Mouse (Mus musculus) heart, embryonic 12.5 days (tissue): ENCODE results near the gene Pcyt2. TPM values are rescaled to one million over a fixed set of nuclear protein-coding genes. Genes with fewer than 3 reads are reported as not detected.

Experiments
- ATAC-seq: fragments of 200-750 bp; cut with Nextera tagmentation; 2 replicates; pipeline ENCODE4 v1.8.0; 2017; ENCODE audit warnings: moderate TSS enrichment, moderate library complexity; ENCODE audit not compliant: insufficient number of reproducible peaks, low FRiP score
- H3K27ac ChIP-seq: fragments of 300-500 bp; sonication (generic); 2 replicates; pipeline ENCODE4 v1.5.1; 2016; ENCODE audit warnings: mild to moderate bottlenecking, moderate library complexity; ENCODE audit not compliant: poor library complexity, severe bottlenecking
- H3K27me3 ChIP-seq: fragments of 300-500 bp; sonication (generic); replicated peaks from 2 replicates; pipeline ENCODE4 v1.6.1; 2016; ENCODE audit warnings: mild to moderate bottlenecking, moderate library complexity
- H3K36me3 ChIP-seq: fragments of 300-500 bp; sonication (generic); 2 replicates; pipeline ENCODE4 v1.6.1; 2016; ENCODE audit warnings: mild to moderate bottlenecking, moderate library complexity
- H3K4me1 ChIP-seq: fragments of 300-500 bp; sonication (generic); replicated peaks from 2 replicates; pipeline ENCODE4 v1.6.1; 2016; ENCODE audit warnings: mild to moderate bottlenecking
- H3K4me2 ChIP-seq: fragments of 300-500 bp; sonication (generic); 2 replicates; pipeline ENCODE4 v1.6.1; 2016; ENCODE audit warnings: mild to moderate bottlenecking, moderate library complexity
- H3K4me3 ChIP-seq: fragments of 300-500 bp; sonication (generic); 2 replicates; pipeline ENCODE4 v1.5.1; 2016; ENCODE audit warnings: mild to moderate bottlenecking
- H3K9ac ChIP-seq: fragments of 300-500 bp; sonication (generic); 2 replicates; pipeline ENCODE4 v1.6.1; 2016; ENCODE audit warnings: mild to moderate bottlenecking, moderate library complexity
- H3K9me3 ChIP-seq: fragments of 300-500 bp; sonication (generic); replicated peaks from 2 replicates; pipeline ENCODE4 v1.6.1; 2016; ENCODE audit warnings: mild to moderate bottlenecking, moderate library complexity
- WGBS: fragments of 180-500 bp; shearing (Covaris S2); methylation state at CpG from one replicate; pipeline ENCODE4 v1.1.7; 2016; 5-methylcytosine and 5-hydroxymethylcytosine counted together
- polyA plus RNA-seq: library from polyadenylated mRNA; unstranded; fragments of >200 nt; fragmentation: Nextera tagmentation; extraction: Ambion mirVana; gene quantifications from 2 replicates; pipeline ENCODE4 v1.2.1, GENCODE M21; 2016

Pcyt2 gene
- polyA plus RNA-seq, 1 experiment from 2014 or later = 82.9 TPM

DNA sequence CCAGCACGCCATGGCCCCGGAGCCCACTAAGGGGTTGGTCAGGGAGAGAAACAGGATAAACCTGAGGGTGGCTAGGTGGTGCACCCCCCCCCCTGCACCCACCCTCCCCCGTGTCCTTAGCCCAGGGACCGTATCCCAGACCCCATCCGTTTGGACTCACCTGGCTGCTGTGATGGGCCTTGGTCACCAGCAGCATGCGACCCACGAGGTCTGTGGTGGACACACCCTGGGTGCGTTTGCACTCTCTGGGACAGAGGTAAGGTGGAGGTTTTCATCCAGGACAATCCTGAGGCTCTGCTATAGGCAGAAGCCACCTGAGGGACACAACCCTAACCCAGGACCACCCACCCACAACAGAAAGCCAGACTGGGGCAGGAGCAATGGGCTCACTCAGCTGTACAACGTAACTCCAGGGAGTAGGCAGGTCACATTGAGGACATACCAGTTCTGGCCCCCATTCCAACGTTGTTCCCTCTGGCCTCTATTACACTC, 4.2 kb downstream of the Pcyt2 start:
- 86% methylated on average over 10 of the region's 10 CpGs for WGBS
- H3K36me3 ChIP-seq = peaks cover 63% of the 10 kb centered on the region
- H3K4me1 ChIP-seq = peaks cover 41% of the 10 kb centered on the region
- no peak for ATAC-seq
- H3K27me3 ChIP-seq = no peaks in the 10 kb centered on the region; the same call in 1 of the 2 replicates
- no peak overlapping the region for H3K27ac ChIP-seq
- no peak overlapping the region for H3K4me2 ChIP-seq
- H3K9ac ChIP-seq = no peak overlapping the region
- H3K9me3 ChIP-seq = no peaks in the 10 kb centered on the region
- no peak overlapping the region for H3K4me3 ChIP-seq

DNA sequence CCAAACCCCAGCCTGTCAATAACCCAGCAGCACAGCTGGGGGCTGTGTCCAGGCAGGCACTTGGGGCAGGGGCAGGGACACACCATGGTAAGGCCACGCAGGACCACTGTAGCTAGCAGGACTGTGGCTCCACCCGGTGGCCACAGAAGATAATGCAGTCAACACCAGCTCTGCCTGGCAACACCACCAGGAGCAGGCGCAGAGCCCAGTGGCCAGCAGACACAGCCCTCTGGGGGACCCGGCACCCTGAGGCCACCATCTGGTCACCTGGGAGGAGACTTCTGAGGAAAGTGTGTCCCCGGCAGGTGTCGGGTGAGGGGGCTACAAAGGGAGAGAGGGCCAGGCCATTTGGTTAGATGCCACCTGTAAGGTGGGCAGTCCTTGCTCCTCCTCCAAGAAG, 5.0 kb downstream of the Pcyt2 start:
- Histone ChIP-seq H3K9ac (no peak overlapping the region), H3K9me3 (no peaks in the 10 kb centered on the region), H3K36me3 (peaks cover 58% of the 10 kb centered on the region), H3K4me3 (no peak overlapping the region), H3K27me3 (no peaks in the 10 kb centered on the region; the same call in 1 of the 2 replicates), H3K4me1 (peaks cover 42% of the 10 kb centered on the region), H3K27ac (no peak overlapping the region), H3K4me2 (no peak overlapping the region)
- WGBS = 42% methylated on average over 6 of the region's 6 CpGs
- ATAC-seq = no peak

DNA sequence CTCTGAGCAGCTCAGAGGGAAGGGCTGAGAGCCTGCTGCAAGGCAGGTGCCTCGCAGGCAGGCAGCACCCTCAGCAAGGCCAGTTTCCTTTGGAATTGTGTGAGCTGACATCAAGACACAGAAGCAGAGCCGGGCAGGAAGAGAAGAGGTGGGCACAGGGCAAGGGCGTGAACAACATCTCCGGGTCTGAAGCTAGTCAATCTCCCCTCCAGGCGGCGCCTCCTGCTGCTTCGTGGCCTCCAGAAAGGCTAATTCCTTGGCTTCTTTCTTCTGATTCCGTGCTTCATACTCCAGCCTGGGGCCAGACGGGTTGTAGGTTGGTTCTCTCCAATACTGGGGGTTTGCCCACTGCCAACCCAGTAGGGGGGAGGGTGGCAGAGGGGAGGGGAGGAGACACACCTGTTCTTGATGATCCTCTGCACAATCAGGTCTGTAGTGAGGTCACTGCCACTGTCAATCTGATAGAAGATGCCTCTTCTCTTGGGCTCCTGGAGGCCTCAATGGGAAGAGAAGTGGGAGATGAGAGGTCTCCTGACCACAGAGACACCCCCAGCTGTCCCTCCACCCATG, 7.2 kb downstream of the Pcyt2 start:
- Histone ChIP-seq H3K4me1 (peaks cover 39% of the 10 kb centered on the region), H3K4me2 (no peak overlapping the region), H3K4me3 (no peak overlapping the region), H3K9ac (no peak overlapping the region), H3K9me3 (no peaks in the 10 kb centered on the region), H3K27ac (no peak overlapping the region), H3K36me3 (peaks cover 70% of the 10 kb centered on the region), H3K27me3 (no peaks in the 10 kb centered on the region; the same call in 1 of the 2 replicates)
- no peak for ATAC-seq
- 83% methylated on average over 9 of the region's 9 CpGs for WGBS

DNA sequence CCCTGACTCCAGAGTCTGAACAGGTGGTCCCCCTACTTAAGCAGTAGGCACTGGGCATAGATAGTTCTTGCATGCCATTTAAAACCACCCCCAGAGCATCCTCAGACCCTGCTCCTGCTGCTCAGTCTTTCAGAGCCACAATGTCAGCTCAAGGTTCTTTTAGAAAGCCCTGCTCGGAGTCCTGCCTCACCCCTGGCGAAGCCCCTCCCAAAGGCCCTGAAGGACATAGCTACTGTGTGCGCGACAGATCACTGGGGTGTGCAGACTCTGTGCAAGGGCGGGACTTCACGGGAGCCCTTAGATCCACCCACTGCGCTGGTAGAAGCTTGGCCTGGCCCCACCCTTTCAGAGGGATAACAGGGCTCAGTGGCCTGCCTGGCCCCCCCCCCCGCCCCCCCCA, 8.5 kb downstream of the Pcyt2 start:
- Histone ChIP-seq H3K36me3 (peaks cover 72% of the 10 kb centered on the region), H3K4me1 (peaks cover 33% of the 10 kb centered on the region), H3K4me3 (peak overlapping the region; percentile 43; the same call in 1 of the 2 replicates), H3K4me2 (peak overlapping the region; percentile 70), H3K9ac (peak overlapping the region; percentile 70; the same call in 1 of the 2 replicates), H3K27ac (peak overlapping the region; percentile 56), H3K9me3 (no peaks in the 10 kb centered on the region), H3K27me3 (no peaks in the 10 kb centered on the region; the same call in 1 of the 2 replicates)
- WGBS = 35% methylated on average over 8 of the region's 8 CpGs
- peak; percentile 66 for ATAC-seq

DNA sequence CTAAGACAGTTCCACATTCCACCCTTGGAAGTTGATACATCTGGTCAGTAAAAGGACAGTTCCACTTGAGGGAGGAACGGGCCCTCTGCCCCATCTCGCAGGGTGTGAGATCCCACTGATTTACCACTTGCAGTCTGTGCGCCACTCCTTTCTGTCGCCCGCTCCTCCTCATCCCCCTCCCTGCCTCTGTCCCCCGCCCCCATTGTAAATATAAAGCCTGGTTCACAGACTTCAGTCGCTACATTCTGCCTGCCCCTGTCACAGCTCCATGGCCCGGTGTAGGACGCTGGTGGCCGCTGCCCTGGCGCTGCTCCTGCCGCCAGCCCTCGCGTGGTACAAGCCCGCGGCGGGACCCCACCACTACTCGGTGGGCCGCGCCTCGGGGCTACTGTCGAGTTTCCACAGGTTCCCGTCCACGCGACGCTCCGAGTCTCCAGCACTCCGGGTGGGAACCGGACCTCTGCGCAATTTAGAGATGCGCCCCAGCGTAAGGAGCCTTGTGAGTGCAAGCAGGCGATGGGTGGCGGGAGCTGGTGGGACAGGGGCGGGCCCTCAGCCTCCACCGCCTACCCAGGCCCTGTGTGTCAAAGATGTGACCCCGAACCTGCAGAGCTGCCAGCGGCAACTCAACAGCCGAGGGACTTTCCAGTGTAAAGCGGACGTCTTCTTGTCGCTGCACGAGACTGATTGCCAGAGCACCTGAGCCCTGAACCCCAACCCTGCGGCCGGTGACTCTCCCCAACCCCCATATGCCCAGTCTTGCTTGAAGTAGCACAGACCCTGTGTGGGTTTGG, 9.3 kb downstream of the Pcyt2 start, which contains the start of gene Npb:
Gene Npb, plus strand, starts transcription at position 237 of the 794 bp plus-strand sequence.
- H3K36me3 ChIP-seq = peaks cover 72% of the 10 kb centered on the region
- WGBS = 6% methylated on average over 45 of the region's 45 CpGs

DNA sequence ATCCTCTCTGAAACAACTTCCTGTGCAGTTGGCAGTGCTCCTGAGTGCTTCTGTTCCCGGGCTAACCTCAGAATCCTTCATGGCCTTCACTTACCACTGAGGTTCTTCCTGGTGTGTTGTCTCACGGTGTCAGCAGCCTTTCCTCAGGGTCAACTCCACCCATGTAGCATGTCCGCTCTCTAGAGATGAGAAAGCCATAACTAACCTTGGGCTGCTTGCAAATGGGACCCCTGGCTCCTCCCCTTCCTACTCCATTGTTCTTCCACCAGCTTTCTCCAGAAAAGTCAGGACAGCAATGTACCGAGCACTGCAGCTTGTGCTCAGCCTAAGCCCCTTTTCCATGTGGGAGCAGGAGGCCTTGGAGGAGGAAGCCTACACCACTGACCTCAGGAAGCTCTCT, 11.0 kb downstream of the Pcyt2 start:
- peaks cover 72% of the 10 kb centered on the region for H3K36me3 ChIP-seq
- H3K9ac ChIP-seq = no peak overlapping the region
- no peak overlapping the region for H3K4me3 ChIP-seq
- ATAC-seq = no peak
- no peaks in the 10 kb centered on the region; the same call in 1 of the 2 replicates for H3K27me3 ChIP-seq
- H3K27ac ChIP-seq = no peak overlapping the region
- H3K4me1 ChIP-seq = peaks cover 33% of the 10 kb centered on the region
- no peaks in the 10 kb centered on the region for H3K9me3 ChIP-seq
- no peak overlapping the region for H3K4me2 ChIP-seq
- WGBS = 72% methylated on average over 4 of the region's 4 CpGs

More for the DNA sequence above, 9.3 kb downstream of the Pcyt2 start, which contains the start of gene Npb:
- H3K9me3 ChIP-seq = no peaks in the 10 kb centered on the region
- H3K4me3 ChIP-seq = peak within 1 kb of the TSS; percentile 43
- no peak for ATAC-seq
- H3K27me3 ChIP-seq = no peaks in the 10 kb centered on the region; the same call in 1 of the 2 replicates
- H3K4me2 ChIP-seq = peak within 1 kb of the TSS; percentile 70
- peak within 1 kb of the TSS; percentile 56 for H3K27ac ChIP-seq
- peaks cover 33% of the 10 kb centered on the region for H3K4me1 ChIP-seq
- H3K9ac ChIP-seq = peak within 1 kb of the TSS; percentile 70

DNA sequence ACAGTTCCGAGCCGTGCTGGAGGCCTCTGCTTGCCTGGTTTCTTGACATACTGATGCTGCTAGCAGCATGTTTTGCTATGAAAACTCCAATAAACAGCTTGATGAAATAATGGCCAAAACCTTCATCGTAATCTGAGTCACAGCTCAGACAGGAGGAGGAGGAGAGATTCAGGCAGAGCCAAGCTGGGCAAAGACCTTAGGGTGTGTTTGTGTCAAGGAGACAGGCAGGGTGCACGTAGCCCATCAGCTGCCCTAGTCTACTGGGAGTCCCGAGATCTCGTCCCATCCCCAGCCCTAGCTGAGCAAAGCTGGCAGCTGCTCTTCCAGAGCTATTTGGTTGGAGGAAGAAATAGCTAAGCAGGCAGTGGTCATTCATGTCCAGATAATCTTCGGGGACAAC, 12.1 kb downstream of the Pcyt2 start:
- no peak for ATAC-seq
- no peak overlapping the region for H3K9ac ChIP-seq
- H3K36me3 ChIP-seq = peaks cover 68% of the 10 kb centered on the region
- H3K27ac ChIP-seq = no peak overlapping the region
- no peaks in the 10 kb centered on the region for H3K9me3 ChIP-seq
- H3K4me1 ChIP-seq = peaks cover 33% of the 10 kb centered on the region
- WGBS = 82% methylated on average over 7 of the region's 7 CpGs
- no peak overlapping the region for H3K4me3 ChIP-seq
- H3K27me3 ChIP-seq = no peaks in the 10 kb centered on the region; the same call in 1 of the 2 replicates
- H3K4me2 ChIP-seq = no peak overlapping the region

DNA sequence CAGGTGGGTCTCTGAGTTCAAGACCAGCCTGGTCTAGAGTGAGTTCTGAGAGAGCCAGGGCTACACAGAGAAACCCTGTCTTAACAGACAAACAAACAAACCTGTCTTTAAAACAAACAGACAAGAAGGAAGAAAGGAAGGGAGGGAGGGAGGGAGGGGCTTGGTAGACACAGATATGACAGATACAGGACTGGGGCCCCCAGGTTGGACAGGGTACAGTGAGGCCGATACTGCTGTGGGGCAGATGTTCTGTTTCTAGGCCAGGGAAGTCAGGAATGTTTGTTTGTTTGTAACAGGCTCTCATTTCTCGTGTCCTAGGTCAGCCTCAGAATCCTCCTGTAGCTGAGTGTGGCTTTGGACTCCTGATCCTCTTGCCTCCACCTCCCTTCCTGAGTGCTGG, 14.2 kb downstream of the Pcyt2 start:
- Histone ChIP-seq H3K4me3 (no peak overlapping the region), H3K4me1 (peaks cover 27% of the 10 kb centered on the region), H3K27ac (no peak overlapping the region), H3K36me3 (peaks cover 62% of the 10 kb centered on the region), H3K27me3 (no peaks in the 10 kb centered on the region), H3K9me3 (no peaks in the 10 kb centered on the region), H3K9ac (no peak overlapping the region), H3K4me2 (no peak overlapping the region)
- ATAC-seq = no peak
- WGBS = 80% methylated on average over 2 of the region's 2 CpGs

DNA sequence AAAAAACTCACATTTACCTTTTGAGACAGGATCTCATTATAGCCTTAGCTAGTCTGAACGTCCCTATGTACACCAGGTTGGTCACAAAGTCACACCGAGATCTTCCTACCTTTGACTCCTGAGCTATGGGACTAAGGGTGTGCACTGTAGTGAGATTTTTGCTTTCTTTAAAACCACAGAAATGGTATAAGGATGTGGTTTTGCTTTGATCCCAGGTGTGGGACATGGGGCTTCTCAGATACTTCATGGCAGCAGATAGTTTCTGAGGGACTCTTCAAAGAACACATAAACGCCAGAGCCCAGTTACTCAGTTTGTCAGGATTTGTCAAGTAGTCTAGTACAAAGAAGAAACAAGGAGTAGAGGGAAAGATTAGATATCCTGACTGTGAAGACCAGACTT, 17.0 kb downstream of the Pcyt2 start:
- Histone ChIP-seq H3K36me3 (peaks cover 65% of the 10 kb centered on the region), H3K9ac (no peak overlapping the region), H3K4me1 (peaks cover 23% of the 10 kb centered on the region), H3K27me3 (no peaks in the 10 kb centered on the region), H3K4me2 (no peak overlapping the region), H3K4me3 (no peak overlapping the region), H3K27ac (no peak overlapping the region), H3K9me3 (no peaks in the 10 kb centered on the region)
- ATAC-seq = no peak
- WGBS = 90% methylated on average over 3 of the region's 3 CpGs

DNA sequence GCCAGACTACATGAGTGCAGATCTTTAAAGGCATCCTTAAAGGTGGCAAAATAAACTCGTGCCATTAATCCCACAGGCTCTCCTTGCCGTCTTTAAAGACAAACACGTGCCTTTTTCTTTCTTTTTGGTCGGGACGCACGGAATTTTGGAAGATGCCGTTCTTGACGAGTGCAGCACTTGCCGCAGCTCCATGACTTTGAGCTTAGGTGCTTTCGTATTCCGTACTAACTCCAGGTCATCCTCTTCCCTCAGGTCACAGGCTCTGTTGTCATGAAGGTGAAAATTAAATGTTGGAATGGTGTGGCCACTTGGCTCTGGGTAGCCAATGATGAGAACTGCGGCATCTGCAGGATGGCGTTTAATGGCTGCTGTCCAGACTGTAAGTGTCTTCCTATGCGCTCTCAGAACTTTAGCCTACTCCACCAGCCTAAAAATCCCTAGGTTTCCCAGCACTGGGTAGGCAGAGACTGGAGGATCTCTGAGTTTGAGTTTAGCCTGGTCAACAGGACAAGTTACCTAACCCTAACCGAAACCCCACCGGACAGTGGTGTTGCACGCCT, 18.7 kb downstream of the Pcyt2 start:
- Histone ChIP-seq H3K9ac (peak overlapping the region; percentile 100), H3K27ac (peak overlapping the region; percentile 69), H3K36me3 (peaks cover 64% of the 10 kb centered on the region), H3K4me3 (peak overlapping the region; percentile 100), H3K9me3 (no peaks in the 10 kb centered on the region), H3K4me2 (peak overlapping the region; percentile 100), H3K4me1 (peaks cover 24% of the 10 kb centered on the region), H3K27me3 (no peaks in the 10 kb centered on the region)
- WGBS = 45% methylated on average over 17 of the region's 17 CpGs
- no peak for ATAC-seq
